Mouse (Mus musculus) macrophage (primary cell): ENCODE results near the gene Kif1a. TPM values are rescaled to one million over a fixed set of nuclear protein-coding genes. Genes with fewer than 3 reads are reported as not detected.
"Not testable (repeated sequence)": the region's sequence is repeated elsewhere in the genome, so short reads cannot be mapped to it uniquely, and the experiment has no call there.

Experiments used
- H3K27ac ChIP-seq: fragments of 350-480 bp; formaldehyde crosslinking; 2 replicates; pipeline ENCODE4 v1.9.0; 2021
- H3K36me3 ChIP-seq: fragments of 350-480 bp; formaldehyde crosslinking; 2 replicates; pipeline ENCODE4 v1.9.0; 2021; ENCODE audit errors: inconsistent target
- H3K4me3 ChIP-seq: fragments of 350-480 bp; formaldehyde crosslinking; 2 replicates; pipeline ENCODE4 v1.9.0; 2021; ENCODE audit errors: inconsistent target
- H3K79me2 ChIP-seq: fragments of 350-480 bp; formaldehyde crosslinking; 2 replicates; pipeline ENCODE4 v1.9.0; 2021; ENCODE audit errors: inconsistent target
- WGBS: methylation state at CpG from one replicate; pipeline ENCODE4 v1.1.7; 2026; ENCODE audit warnings: inconsistent platforms; ENCODE audit not compliant: missing documents; 5-methylcytosine and 5-hydroxymethylcytosine counted together
- polyA plus RNA-seq: library from polyadenylated mRNA; stranded (reverse); fragments of 250-400 nt; gene quantifications from 3 replicates; pipeline ENCODE4 v1.2.4, GENCODE M21; 2018; ENCODE audit warnings: inconsistent platforms

Kif1a gene
- polyA plus RNA-seq, 1 experiment from 2014 or later: 2.8 TPM

GRCm38 (mm10) chr1:92979073-92979602 lies 122.6 kb downstream of the Kif1a start:
- Histone ChIP-seq H3K36me3 (no peaks in the 10 kb centered on the region), H3K79me2 (no peaks in the 10 kb centered on the region), H3K4me3 (no peak overlapping the region), H3K27ac (no peak overlapping the region)
- WGBS: 83% methylated on average over 11 of the region's 11 CpGs

GRCm38 (mm10) chr1:92978645-92979044 lies 123.1 kb downstream of the Kif1a start:
- Histone ChIP-seq H3K27ac (no peak overlapping the region), H3K79me2 (no peaks in the 10 kb centered on the region), H3K4me3 (no peak overlapping the region), H3K36me3 (no peaks in the 10 kb centered on the region)
- WGBS: 81% methylated on average over 7 of the region's 7 CpGs

GRCm38 (mm10) chr1:92976141-92976566 lies 125.6 kb downstream of the Kif1a start:
- H3K36me3 ChIP-seq: no peaks in the 10 kb centered on the region
- no peak overlapping the region for H3K27ac ChIP-seq
- no peak overlapping the region for H3K4me3 ChIP-seq
- H3K79me2 ChIP-seq: no peaks in the 10 kb centered on the region
- WGBS: 74% methylated on average over 6 of the region's 6 CpGs

GRCm38 (mm10) chr1:92972854-92973253 lies 128.9 kb downstream of the Kif1a start:
- Histone ChIP-seq H3K4me3 (no peak overlapping the region), H3K79me2 (no peaks in the 10 kb centered on the region), H3K27ac (peak overlapping the region; percentile 87), H3K36me3 (no peaks in the 10 kb centered on the region)
- WGBS: 0% methylated on average over 1 of the region's 1 CpGs

- no peak overlapping the region for H3K4me3 ChIP-seq
- WGBS: 23% methylated on average over 7 of the region's 7 CpGs
- H3K36me3 ChIP-seq: no peaks in the 10 kb centered on the region
- H3K79me2 ChIP-seq: no peaks in the 10 kb centered on the region
- H3K27ac ChIP-seq: peak overlapping the region; percentile 87
Observed at GRCm38 (mm10) chr1:92971879-92972795, 129.6 kb downstream of the Kif1a start.

GRCm38 (mm10) chr1:92970791-92971190 lies 131.0 kb downstream of the Kif1a start:
- 86% methylated on average over 6 of the region's 6 CpGs for WGBS
- not testable (repeated sequence) for H3K79me2 ChIP-seq, H3K4me3 ChIP-seq, H3K27ac ChIP-seq, H3K36me3 ChIP-seq

Other genes starting within 250 kb of the Kif1a start
- gene Ankmy1, start 199.0 kb downstream of the Kif1a start, polyA plus RNA-seq: 0.10 to 0.14 TPM (median 0.14 TPM) in 3 replicates
- 1.2 to 12.1 TPM (median 3.2 TPM) in 3 replicates for gene Dusp28, start 195.0 kb downstream of the Kif1a start, polyA plus RNA-seq
- 45.2 to 67.8 TPM (median 46.2 TPM) in 3 replicates for gene Rnpepl1, start 191.2 kb downstream of the Kif1a start, polyA plus RNA-seq
- 2.8 to 9.3 TPM (median 7.1 TPM) in 3 replicates for gene Capn10, start 167.6 kb downstream of the Kif1a start, polyA plus RNA-seq
- gene Gpr35, start 151.1 kb downstream of the Kif1a start, polyA plus RNA-seq: 4.5 to 16.1 TPM (median 7.7 TPM) in 3 replicates
- not detected in 3 replicates for gene Aqp12, start 95.6 kb downstream of the Kif1a start, polyA plus RNA-seq
- gene Agxt, start 33.3 kb upstream of the Kif1a start, polyA plus RNA-seq: not detected in 3 replicates
- not detected in 3 replicates for gene 2310007B03Rik, start 59.0 kb upstream of the Kif1a start, polyA plus RNA-seq
- gene Crocc2, start 66.8 kb upstream of the Kif1a start, polyA plus RNA-seq: not detected in 3 replicates
- 0.04 TPM in 2 of 3 replicates, not detected in the other for gene Sned1, start 133.9 kb upstream of the Kif1a start, polyA plus RNA-seq
- gene Mterf4, start 204.0 kb upstream of the Kif1a start, polyA plus RNA-seq: 9.7 to 12.9 TPM (median 12.8 TPM) in 3 replicates
- 20.2 to 21.5 TPM (median 20.8 TPM) in 3 replicates for gene Ppp1r7, start 240.9 kb upstream of the Kif1a start, polyA plus RNA-seq
- 0.56 to 2.4 TPM (median 0.61 TPM) in 3 replicates for gene Pask, start 241.5 kb upstream of the Kif1a start, polyA plus RNA-seq